Mouse (Mus musculus): ENCODE data around the gene Phactr2.

Gene Phactr2

DNA sequence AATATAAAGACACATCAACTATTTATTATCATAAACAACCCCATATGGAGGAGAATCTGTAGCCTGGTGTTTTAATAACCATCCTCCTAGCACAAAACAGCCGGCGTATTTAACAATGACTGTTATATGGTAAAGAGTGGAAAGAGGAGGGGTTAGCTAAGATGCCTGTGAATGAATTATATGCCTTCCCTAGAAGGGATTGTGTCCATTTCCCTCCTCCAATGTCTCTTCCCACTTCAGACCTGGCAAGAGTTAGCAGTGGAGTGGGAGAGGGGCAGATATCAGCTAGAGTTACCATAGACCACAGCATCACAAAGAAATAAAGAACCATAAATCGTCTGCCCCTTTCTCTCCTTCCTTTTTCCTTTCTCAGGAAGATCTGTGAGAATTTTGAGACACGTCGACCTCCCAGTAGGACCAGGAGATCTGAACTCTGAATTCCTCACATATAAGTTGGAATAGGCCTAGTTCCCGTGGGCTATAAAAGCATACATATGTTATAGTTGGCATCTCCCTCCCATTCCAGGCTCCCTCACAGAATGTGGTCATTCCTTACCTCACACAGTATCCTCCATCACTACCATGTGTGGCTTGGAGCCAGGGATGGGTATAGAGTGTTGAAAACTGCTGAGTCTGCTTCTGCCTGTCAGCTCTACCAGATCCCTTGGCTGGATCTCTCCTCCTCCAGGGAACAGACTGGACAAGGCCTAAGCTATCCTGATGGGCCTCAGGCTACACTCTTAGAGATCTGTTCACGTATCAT lies 25.7 kb downstream of the Phactr2 start:
- peak; percentile 49 for DNase-seq

DNA sequence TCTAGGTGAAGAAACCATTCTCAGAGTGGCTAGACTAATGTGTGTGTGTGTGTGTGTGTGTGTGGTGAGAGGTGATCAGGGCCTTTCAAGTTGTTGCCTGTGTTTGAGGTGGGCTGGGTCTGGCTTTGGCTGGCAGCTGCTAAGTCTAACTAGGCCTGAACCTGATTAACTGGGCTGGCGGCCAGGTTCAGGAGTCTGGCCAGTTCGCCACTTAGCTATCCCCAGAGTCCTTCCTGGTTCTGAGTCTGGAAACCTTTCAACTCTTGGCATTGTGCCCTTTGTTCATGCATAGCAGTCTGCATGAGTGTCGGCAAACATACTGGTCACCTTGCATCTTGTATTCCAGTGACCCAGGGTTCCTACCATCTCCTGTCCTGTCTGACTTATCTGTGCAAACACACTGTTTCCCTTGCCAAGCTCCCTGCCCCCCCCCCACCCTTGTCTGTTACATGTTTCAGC lies 27.4 kb downstream of the Phactr2 start:
- peak; percentile 98 for DNase-seq

DNA sequence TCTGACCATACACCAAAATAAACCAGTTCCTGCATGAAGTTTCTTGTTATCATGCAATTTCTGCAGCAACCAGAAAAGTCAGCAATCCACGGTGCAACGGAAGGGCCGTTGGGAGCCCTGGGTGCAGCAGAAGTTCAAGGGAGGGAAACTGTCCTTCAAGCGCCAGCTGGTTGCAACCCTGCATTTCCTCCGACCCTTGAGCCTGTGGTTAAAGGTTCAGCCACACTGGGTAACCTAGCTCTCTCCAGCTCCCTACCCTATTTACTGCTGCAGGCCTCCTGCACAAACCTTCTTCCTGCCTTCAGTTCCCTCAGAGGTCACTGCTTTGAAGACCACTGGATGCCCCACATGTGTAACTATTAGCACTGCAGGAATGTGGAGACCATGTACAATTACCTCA lies 30.0 kb downstream of the Phactr2 start:
- DNase-seq: peak; percentile 81

DNA sequence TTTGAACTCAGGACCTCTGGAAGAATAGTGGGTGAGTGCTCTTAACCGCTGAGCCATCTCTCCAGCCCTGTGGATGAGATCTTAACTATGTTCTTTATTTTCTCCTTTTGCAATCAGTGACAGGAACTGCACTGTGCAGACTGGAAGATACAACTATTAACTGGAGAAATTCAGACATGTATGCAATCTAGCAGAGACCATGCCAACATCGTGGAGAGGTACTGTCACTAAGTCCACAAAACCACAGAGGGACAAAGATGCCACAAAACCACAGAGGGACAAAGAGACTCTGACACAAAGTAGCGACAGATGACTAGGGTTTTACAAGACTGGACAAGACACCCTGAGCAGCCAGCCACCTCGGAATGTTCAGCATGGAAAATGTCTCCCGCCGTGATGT lies 30.6 kb downstream of the Phactr2 start:
- no peak for DNase-seq

DNA sequence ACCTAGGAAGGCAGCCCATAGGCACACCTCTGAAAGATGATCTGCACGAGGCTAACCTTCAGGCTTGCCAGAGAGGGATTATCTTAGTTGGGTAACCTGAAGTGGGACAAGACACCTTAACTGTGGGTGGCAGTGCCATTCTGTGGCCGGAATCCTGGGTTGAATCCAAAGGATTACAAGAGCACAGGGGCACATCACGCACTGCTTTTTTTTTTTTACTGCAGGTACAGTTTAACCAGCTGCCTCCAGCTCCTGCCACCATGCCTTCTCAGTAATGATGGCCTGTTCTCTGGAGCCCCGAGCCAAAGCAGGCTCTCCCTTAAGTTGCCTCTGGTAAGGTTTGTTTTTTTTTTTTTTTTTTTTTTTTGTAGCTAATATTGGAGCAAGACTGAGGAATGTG lies 33.9 kb downstream of the Phactr2 start:
- DNase-seq: no peak

DNA sequence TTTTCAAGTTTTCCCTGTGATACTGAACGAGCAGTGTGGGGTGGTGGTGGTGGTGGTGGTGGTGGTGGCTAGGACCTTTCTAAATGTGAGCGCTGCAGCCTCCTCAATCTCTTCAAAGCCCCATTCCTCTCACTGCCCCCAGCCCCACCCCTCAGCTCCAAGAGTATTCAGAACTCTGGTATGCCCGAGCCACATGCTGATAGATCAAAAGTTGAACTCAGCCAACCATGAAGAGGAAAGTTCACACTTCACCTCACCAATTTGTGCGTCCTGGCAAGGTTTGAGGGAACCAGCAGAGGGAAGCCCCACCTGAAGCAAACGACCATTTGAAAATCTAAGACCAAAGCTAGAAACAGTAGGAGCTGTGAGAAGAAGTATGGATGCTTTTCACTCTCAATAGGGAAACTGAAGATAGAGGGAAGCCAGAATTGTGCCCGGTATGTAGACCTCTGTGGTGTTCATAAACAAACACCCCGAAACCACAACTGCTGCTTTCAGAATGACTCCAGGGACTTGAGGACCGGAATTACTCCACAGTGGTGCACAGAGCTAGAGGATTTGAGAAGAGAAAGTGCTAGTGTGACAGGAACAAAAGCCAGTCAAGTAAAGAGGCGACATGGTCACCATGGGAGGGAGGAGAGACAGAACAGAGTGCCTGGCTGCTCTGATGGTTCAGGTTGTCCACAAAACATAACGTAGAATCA lies 35.9 kb downstream of the Phactr2 start:
- peak; percentile 92 for DNase-seq

DNA sequence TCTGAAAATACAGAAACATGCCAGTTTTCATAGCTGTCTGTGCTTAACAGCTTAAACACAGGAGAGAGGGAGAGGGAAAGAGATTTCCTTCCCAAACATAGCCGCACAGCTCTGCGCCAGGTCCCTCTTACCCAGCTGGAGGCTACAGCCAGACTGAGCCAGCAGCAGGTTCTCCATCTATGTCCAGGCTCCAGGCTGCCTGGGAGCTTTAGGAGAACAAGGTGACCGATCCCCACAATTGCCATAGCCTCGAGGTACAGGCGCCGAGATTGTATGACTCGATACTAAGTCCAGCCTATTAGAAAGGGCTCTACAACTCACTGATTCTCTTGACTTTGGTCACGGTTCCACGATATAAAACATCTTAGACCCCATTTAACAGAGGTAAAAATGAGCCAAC lies 37.2 kb downstream of the Phactr2 start:
- DNase-seq: peak; percentile 93

DNA sequence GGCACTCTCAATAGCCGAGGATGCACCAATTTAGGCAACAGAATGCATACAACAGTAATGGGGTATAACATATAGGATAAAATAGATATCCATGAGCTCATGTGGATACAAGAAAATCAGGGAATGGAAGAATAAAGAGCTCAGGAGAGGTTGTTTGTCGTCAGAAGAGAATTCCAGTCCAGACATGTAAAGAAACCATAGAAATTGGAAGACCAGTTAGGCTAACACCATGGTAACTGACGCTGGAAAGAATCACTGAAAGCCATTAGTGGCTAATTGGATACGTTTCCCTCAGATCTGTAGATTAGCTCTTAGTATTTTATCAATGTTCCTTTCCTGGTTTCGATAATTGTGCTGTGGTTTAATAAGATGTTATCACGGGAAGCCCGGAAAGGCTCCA lies 41.2 kb downstream of the Phactr2 start:
- no peak for DNase-seq

DNA sequence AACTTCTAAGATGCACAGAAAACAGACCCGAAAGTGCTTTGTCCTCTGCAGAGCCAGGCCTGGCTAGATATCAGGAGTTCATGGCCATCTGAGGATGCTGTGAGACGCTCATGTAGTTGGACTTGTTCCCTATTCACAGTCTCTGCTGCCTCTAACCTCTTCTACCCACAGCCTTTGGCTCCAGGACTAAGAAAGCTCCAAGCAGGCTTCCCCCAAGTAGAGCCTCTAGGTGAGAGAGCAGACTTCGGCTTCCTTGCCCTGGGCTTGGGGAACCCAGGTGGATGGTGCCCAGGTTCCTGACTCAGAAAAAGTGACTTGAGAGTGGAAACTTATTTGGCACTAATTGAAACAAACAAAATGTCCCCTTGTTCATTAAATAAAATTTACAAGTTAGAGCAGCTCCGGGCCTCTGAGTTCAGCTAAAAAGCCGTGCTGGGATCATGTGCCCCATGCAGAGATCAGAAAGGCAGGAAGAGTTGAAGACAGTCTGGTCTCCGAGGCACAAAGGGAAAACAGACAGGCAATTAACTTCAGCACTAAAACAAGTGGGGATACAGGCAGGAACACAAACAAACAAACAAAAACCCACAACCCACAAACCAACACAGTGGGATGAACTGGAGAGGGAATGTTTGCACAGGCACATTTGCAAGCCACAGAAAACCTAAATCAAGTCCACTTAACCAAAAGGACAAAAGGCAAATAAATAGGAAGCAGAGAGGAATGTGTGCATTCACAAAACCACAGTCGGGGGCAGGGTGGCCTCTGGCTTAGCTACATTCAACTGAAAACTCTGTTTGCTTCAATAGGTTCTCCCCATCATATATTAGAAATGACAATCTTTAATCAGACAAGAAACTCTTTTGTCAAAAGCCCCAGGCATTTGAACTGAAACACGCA lies 42.3 kb downstream of the Phactr2 start:
- no peak for DNase-seq

DNA sequence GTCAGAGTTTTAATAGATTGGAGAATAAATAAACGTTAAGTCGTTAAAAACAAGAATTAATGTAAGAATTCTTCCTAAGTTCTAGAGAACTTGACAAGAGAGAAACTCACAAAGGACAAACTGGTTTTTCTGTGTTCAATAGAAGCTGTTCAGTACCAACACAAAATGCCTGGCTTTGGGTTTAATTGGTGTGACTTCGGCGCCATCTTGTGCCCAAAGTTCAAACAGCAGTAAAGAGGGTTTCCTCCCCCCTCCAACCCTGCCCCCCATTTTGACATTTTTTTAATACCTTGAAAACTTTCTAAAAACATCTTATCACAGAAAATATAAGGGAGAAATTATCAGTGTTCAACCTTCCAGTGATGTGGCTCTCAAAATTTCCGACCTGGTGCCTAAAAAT lies 44.4 kb downstream of the Phactr2 start:
- no peak for DNase-seq

DNA sequence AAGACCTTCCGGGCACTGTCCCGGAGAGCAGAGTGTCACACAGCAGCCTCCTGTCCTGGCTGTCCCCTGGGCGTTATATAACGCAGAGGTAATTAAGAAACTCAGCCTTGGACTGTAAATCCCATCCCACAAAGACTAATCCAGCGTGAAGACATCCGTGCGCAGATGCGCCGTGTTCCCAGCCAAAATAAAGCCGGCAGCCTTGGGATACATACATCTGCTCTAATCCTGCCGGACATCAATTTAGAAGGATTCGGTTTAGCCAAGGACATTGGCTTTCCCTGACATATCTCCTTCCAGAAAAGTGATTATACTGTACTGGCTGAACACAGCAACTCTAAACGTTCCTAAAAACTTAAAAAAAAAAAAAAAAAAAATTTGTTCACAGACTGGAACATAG lies 45.0 kb downstream of the Phactr2 start:
- DNase-seq: no peak

DNA sequence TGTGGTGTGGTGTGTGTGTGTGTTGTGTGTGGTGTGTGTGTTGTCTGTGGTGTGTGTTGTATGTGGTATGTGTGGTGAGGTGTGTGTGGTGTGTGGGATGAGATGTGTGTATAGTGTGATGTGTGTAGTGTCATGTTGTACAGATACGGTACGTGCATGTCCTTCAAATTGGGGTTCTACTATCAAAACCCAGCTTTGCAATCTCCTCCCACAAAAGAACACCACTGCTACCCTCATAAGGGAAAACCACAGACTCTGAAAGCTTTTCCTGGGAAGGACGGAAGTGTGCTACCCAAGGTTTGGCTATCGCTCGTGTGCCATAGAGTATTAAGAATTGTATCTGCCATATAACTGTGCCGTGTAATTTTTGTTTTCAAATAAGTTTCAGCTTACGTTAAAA lies 45.7 kb downstream of the Phactr2 start:
- DNase-seq: peak; percentile 55

DNA sequence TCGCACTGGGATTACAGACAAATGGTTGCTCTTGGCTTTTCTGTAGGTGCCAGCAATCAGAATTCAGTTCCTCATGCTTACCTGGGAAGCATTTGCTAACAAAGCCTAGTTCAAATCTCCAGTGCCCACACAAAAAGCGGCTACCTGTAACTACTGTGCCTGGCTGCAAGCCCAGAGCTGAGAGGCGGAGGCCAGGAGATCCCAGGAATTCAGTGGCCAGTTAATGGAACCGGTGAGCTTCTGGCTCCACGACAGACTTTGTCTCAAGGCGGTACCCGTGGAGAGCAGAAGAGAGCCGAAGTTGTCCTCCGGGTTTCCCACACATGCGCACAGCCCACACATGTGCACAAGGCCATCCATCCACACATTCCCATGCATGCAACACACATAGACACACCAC lies 46.6 kb downstream of the Phactr2 start:
- peak; percentile 89 for DNase-seq

DNA sequence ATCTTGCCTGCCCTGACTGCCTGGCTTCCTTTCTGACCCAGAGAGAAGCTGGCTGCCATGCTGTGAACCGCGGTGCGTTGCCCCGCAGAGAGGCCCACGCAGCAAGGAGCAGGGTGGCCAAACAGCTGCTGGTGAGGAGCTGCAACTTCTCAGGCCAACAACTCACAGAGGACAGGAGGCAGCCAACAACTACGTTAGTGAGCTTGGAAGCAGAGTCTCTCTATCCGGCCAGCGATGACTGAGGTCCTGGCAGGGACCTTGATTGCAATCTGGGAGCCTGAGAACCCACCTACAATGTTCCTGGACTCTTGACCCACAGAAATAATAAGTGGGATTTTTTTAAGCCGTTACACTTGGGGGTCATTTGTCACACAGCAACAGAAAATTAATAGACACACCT lies 49.0 kb downstream of the Phactr2 start:
- peak; percentile 82 for DNase-seq

DNA sequence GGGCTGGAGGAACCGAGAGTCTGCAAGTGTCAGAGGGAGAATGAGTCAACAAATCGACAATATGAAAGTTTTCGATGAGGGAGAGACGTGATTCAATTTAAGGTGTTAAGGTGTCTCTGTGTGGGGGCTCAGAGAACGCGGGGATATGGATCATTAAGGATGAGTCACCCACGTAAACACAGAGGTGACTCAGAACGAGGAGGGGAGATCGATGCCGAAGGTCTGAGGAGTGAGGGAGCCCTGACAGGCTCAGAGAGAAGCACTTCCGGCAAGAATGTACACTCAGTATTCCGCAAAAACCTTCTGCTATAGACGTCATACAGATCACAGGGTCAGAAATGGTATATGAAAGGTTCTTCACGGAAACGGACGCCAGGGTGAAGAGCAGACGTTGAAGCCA lies 49.7 kb downstream of the Phactr2 start:
- DNase-seq: peak; percentile 48

DNA sequence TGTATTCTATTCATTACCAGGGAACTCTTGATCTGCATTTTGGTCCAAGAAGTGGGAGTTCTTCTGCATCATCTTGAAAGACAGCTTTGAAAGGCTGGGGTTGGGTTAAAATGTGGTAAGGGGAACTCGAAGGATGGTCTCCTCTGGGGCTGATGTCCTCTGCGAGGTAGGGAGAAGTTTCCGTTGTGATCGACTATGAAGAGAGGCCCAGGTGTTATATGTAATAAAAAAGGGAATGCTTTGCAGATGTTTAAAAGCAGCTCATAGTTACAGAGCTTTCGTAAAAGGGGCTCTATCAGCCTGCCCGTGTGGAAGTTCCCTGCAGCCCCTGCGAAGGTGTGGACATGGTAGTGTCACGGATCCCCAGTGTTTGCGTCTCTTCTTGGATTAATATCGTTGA lies 50.2 kb downstream of the Phactr2 start:
- peak; percentile 57 for DNase-seq

DNA sequence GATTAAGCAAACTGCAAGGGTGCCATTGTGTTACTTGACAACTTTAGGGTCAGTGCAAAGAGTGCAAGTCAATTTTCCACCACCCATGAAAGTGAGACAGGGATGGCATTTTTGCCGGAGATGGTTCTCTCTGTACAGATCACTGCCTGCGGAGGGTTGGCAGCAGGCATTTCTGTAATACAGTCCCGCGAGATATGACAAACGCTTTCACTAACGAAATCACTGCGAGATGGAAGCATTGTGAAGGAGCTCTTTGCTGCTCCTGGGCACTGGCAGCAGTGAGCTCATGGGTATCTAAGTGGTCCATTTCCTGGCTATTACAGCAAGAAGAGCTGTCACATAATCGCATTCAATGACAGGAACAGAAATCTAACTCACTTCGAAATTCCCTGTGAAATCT lies 52.1 kb downstream of the Phactr2 start:
- peak; percentile 72 for DNase-seq

DNA sequence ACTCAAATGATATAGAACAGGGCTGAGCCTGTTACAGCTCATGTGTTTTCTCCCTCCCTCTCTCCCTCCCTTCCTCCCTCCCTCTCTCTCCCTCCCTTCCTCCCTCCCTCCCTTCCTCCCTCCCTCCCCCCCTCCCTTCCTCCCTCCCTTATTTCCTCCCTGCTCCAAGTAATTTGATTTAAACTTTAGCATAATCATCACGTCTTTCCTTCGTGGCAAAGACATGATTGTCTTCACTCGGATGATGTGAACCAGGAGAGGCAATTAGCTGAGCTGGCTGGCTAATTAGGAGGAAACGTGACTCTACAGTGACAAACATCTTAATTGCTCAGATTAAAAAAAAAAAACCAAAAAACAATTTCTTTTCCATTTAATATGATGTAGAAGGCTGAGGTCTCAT lies 55.0 kb downstream of the Phactr2 start:
- DNase-seq: peak; percentile 6

DNA sequence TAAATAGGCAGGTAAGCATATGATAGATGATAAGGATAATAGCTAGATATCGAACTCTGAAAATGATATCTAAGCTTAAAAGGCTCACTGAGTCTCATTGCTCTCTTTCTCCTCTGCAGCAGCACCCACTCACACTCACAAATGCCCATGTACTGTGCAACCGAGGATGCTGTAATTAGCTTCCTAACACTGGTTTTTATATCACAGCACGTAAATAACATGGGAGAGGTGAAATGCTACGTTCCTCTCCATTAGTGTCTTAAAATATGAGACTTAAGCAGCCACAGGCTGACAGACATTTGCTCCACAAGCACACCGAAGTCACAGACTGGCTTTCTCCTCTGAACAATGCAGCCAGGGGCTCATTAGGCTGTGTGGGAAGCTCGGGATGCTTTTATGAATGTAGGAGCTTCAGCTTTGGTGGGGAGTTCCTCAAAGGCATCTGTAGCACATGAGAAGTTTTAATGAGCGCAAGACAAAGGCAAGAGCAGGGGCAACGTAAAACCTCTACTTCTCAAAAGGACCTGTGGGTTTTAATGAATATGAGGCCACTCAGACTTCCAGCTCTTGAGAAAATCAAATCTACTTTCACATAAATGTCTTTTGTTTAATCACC lies 58.6 kb downstream of the Phactr2 start:
- peak; percentile 55 for DNase-seq

DNA sequence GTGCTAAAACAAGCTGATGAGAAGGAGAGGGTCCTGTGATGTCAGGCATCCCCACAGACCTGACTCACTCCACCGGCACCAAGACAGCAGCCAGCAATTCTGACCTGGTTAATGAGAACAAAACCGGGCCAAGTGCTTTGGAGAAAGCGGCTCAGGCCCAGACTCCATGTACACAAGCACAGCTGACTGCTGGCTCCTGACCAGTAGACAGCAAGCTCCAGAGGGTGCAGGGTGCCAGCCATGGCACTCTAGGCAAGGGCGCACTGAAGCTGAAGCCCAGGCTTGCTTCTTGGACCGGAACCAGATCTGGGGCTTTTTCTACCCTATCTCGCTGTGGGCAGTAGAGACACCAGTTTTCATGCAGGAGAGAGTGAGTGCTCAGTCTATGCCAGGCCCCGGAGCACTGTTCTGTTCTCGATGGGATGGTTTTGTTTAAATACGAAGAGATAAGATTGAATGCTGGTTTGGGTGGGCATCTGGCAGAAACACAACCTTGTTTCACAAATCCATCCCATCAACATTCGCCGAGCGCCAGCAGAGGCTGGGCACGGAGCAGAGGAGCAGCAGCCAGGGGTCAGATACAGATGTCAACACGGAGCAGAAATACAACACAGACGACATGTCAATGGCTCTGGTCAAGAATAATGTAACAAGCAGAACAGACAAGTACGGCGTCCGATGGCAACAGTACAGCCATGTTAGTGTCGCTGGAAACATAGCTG lies 61.8 kb downstream of the Phactr2 start:
- peak; percentile 98 for DNase-seq

DNA sequence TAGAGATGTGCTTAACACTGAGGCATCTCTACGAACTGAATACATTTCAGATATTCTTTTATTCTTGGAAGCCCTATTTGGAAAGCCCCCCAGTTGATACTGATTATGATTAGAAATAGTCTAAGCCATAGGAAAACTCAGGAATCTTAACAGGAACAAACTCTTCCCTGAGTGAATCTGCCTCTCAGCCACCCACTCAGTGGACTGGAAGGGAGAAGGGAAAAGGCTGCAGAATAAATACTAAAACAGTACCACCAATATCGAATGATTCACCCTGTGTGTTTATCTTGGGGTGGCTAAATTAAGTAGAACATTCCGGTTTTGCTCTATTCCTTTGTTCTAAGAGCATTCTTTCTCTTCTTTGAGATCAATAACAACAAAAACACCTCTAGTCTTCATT lies 63.2 kb downstream of the Phactr2 start:
- DNase-seq: peak; percentile 41

DNA sequence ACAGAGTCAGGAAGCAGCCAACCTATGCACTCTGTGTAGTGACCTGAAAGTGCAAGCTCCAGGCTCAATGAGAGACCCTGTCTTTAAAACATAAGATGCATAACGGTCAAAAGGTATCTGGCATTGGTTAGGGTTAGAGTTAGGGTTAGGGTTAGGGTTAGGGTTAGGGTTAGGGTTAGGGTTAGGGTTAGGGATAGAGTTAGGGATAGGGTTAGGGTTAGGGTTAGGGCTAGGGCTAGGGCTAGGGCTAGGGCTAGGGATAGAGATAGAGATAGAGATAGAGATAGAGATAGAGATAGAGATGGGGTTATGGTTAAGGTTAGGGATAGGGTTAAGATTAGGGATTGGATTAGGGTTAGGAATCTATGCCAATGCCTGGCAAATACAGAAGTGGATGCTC lies 72.2 kb downstream of the Phactr2 start:
- peak; percentile 15 for DNase-seq
